Mouse (Mus musculus) lung, postnatal 0 days (tissue): ENCODE data around the gene Gast. TPM values are rescaled to one million over a fixed set of nuclear protein-coding genes. Genes with fewer than 3 reads are reported as not detected.
"Not testable (repeated sequence)": the region's sequence is repeated elsewhere in the genome, so short reads cannot be mapped to it uniquely, and the experiment has no call there.

Experiments
- ATAC-seq: fragments of 200-750 bp; cut with Nextera tagmentation; 2 replicates; pipeline ENCODE4 v1.8.0; 2017; ENCODE audit warnings: moderate library complexity
- DNase-seq: peaks from one replicate; pipeline ENCODE4 v3.0.0-alpha.2; 2016; ENCODE audit warnings: low spot score
- H3K27ac ChIP-seq: fragments of 300-500 bp; sonication (generic); 2 replicates; pipeline ENCODE4 v1.5.1; 2014; ENCODE audit warnings: antibody characterized with exemption, mild to moderate bottlenecking, low read length, mixed read lengths
- H3K27me3 ChIP-seq: fragments of 300-500 bp; sonication (generic); replicated peaks from 2 replicates; pipeline ENCODE4 v1.6.1; 2014; ENCODE audit warnings: low read length, mixed read lengths; ENCODE audit not compliant: insufficient read depth
- H3K36me3 ChIP-seq: fragments of 300-500 bp; sonication (generic); 2 replicates; pipeline ENCODE4 v1.6.1; 2014; ENCODE audit warnings: low read length, mixed read lengths; ENCODE audit not compliant: insufficient read depth
- H3K4me1 ChIP-seq: fragments of 300-500 bp; sonication (generic); 2 replicates; pipeline ENCODE4 v1.6.1; 2014; ENCODE audit warnings: antibody characterized with exemption, low read depth, low read length, mixed read lengths; ENCODE audit not compliant: insufficient read depth
- H3K4me2 ChIP-seq: fragments of 300-500 bp; sonication (generic); replicated peaks from 2 replicates; pipeline ENCODE4 v1.6.1; 2014; ENCODE audit warnings: low read depth, mild to moderate bottlenecking, low read length, moderate library complexity, mixed read lengths
- H3K4me3 ChIP-seq: fragments of 300-500 bp; sonication (generic); 2 replicates; pipeline ENCODE4 v1.5.1; 2014; ENCODE audit warnings: low read depth, low read length
- H3K9ac ChIP-seq: fragments of 300-500 bp; sonication (generic); replicated peaks from 2 replicates; pipeline ENCODE4 v1.6.1; 2014; ENCODE audit warnings: low read depth, mild to moderate bottlenecking
- H3K9me3 ChIP-seq: fragments of 300-500 bp; sonication (generic); 2 replicates; pipeline ENCODE4 v1.6.1; 2016; ENCODE audit warnings: low read length, mixed read lengths
- CTCF ChIP-seq: IDR thresholded peaks from 2 replicates; pipeline ENCODE4 v1.5.1; 2016; ENCODE audit warnings: antibody characterized with exemption, mild to moderate bottlenecking
- EP300 ChIP-seq: IDR thresholded peaks from 2 replicates; pipeline ENCODE4 v1.6.1; 2016; ENCODE audit warnings: antibody characterized with exemption, mild to moderate bottlenecking, control low read depth
- WGBS: fragments of 180-500 bp; shearing (Covaris S2); extraction: QIAGEN DNeasy Blood & Tissue Kit; methylation state at CpG from one replicate; pipeline ENCODE4 v1.1.7; 2014; 5-methylcytosine and 5-hydroxymethylcytosine counted together
- polyA plus RNA-seq: library from polyadenylated mRNA; unstranded; fragments of >200 nt; fragmentation: Nextera tagmentation; extraction: Ambion mirVana; gene quantifications from 2 replicates; pipeline ENCODE4 v1.2.1, GENCODE M21; 2015

Gene Gast
- polyA plus RNA-seq, 1 experiment from 2014 or later: not detected

DNA sequence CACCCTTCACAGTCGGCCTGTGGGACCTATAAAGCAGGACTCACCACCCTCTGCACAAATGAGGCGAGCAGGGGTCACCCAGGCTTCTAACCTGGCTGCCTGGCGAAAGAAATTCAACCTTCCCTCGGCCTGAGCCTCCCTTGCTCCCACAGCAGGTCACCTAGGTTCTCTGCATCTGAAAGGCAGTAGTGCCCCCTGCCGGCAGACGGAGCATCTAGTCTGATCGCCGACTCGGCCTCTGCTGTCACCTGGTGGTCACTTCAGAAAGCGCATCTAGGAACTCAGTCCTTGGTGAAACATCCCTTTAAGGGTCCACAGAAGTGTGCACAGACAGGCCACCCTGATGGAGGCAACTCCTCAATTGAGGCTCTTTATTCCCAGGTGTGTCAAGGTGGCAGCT lies 38.9 kb upstream of the Gast start:
- TF ChIP-seq CTCF: peak; percentile 100
- no peak for TF ChIP-seq EP300
- DNase-seq (peak; percentile 87), ATAC-seq (peak; percentile 58)
- Histone ChIP-seq H3K27me3 (no peaks in the 10 kb centered on the region), H3K4me1 (0 out of 2 replicates have a peak, but pooled peaks cover 6% of the 10 kb centered on the region), H3K4me2 (no peak overlapping the region), H3K27ac (no peak overlapping the region), H3K9ac (no peak overlapping the region), H3K9me3 (no peaks in the 10 kb centered on the region), H3K4me3 (no peak overlapping the region), H3K36me3 (no peaks in the 10 kb centered on the region)
- WGBS: 5% methylated on average over 10 of the region's 10 CpGs

- 21% methylated on average over 5 of the region's 5 CpGs for WGBS
- ATAC-seq: no peak
- Histone ChIP-seq H3K36me3 (no peaks in the 10 kb centered on the region), H3K4me1 (0 out of 2 replicates have a peak, but pooled peaks cover 6% of the 10 kb centered on the region), H3K27me3 (no peaks in the 10 kb centered on the region), H3K27ac (no peak overlapping the region), H3K4me2 (peak overlapping the region; percentile 14; the same call in 1 of the 2 replicates), H3K9me3 (no peaks in the 10 kb centered on the region), H3K9ac (no peak overlapping the region), H3K4me3 (no peak overlapping the region)
- peak; percentile 65 for TF ChIP-seq CTCF
- no peak for TF ChIP-seq EP300
- DNase-seq: no peak
Measured at GRCm38 (mm10) chr11:100297801-100298200, 36.4 kb upstream of the Gast start.

GRCm38 (mm10) chr11:100298274-100299036 lies 35.8 kb upstream of the Gast start:
- H3K27me3 ChIP-seq: no peaks in the 10 kb centered on the region
- H3K4me3 ChIP-seq: no peak overlapping the region
- TF ChIP-seq CTCF (peak; percentile 88), EP300 (0 out of 2 replicates have a peak, but pooled peaks have one; percentile 2)
- peak overlapping the region; percentile 14; the same call in 1 of the 2 replicates for H3K4me2 ChIP-seq
- no peak overlapping the region for H3K9ac ChIP-seq
- H3K27ac ChIP-seq: no peak overlapping the region
- H3K36me3 ChIP-seq: no peaks in the 10 kb centered on the region
- no peaks in the 10 kb centered on the region for H3K9me3 ChIP-seq
- 0 out of 2 replicates have a peak, but pooled peaks cover 6% of the 10 kb centered on the region for H3K4me1 ChIP-seq
- peak; percentile 66 for ATAC-seq
- 13% methylated on average over 18 of the region's 18 CpGs for WGBS
- DNase-seq: peak; percentile 71

DNA sequence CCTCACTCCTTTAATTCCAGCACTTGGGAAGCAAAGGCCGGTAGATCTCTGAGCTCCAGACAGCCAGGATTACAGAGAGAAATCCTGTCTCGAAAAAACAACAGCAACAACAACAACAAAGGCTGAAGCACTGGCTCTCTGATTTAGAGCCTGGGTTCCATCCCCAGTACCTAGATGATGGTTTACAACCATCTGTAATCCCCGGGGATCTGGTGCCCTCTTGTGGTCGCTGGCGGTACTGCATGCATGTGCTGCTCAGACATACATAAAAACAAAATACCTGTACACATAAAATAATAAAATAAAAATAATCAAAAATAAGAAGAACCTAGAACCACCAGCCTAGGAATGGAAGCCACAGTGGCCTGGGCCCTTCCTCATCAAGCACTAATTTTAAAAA lies 33.9 kb upstream of the Gast start:
- DNase-seq: peak; percentile 44
- no peak overlapping the region for H3K9ac ChIP-seq
- H3K4me1 ChIP-seq: 0 out of 2 replicates have a peak, but pooled peaks cover 6% of the 10 kb centered on the region
- no peaks in the 10 kb centered on the region for H3K9me3 ChIP-seq
- no peak overlapping the region for H3K27ac ChIP-seq
- TF ChIP-seq EP300: no peak
- peak; percentile 95 for TF ChIP-seq CTCF
- no peak for ATAC-seq
- whole genome bisulfite sequencing: 8% methylated on average over 5 of the region's 5 CpGs
- H3K27me3 ChIP-seq: no peaks in the 10 kb centered on the region
- H3K4me2 ChIP-seq: no peak overlapping the region
- no peak overlapping the region for H3K4me3 ChIP-seq
- no peaks in the 10 kb centered on the region for H3K36me3 ChIP-seq

- Histone ChIP-seq H3K36me3 (no peaks in the 10 kb centered on the region), H3K27ac (no peak overlapping the region), H3K4me1 (0 out of 2 replicates have a peak, but pooled peaks cover 6% of the 10 kb centered on the region), H3K4me3 (no peak overlapping the region), H3K27me3 (no peaks in the 10 kb centered on the region), H3K4me2 (no peak overlapping the region), H3K9me3 (no peaks in the 10 kb centered on the region), H3K9ac (no peak overlapping the region)
- 68% methylated on average over 5 of the region's 5 CpGs for WGBS
- DNase-seq: no peak
- no peak for ATAC-seq
- TF ChIP-seq EP300 (no peak), CTCF (no peak)
Measured at GRCm38 (mm10) chr11:100301292-100301691, 32.9 kb upstream of the Gast start.

GRCm38 (mm10) chr11:100307900-100308299 lies 26.3 kb upstream of the Gast start:
- no peak for ATAC-seq
- no peaks in the 10 kb centered on the region for H3K9me3 ChIP-seq
- no peaks in the 10 kb centered on the region for H3K27me3 ChIP-seq
- no peak overlapping the region for H3K9ac ChIP-seq
- 79% methylated on average over 5 of the region's 5 CpGs for WGBS
- TF ChIP-seq CTCF (no peak), EP300 (no peak)
- no peak overlapping the region for H3K27ac ChIP-seq
- H3K4me2 ChIP-seq: no peak overlapping the region
- DNase-seq: no peak
- no peaks in the 10 kb centered on the region for H3K4me1 ChIP-seq
- H3K4me3 ChIP-seq: no peak overlapping the region
- H3K36me3 ChIP-seq: no peaks in the 10 kb centered on the region

DNA sequence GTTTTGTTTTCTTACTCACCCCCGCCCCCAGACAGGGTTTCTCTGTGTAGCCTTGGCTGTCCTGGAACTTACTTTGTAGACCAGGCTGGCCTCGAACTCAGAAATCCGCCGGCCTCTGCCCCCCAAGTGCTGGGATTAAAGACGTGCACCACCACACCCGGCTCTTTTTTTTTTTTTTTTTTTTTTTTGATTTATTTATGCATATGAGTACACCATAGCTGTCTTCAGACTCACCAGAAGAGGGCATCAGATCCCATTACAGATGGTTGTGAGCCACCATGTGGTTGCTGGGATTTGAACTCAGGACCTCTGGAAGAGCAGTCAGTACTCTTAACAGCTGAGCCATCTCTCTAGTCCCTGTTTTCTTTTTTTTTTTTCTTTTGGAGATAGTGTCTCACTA lies 25.5 kb upstream of the Gast start:
- ATAC-seq, H3K27ac ChIP-seq, H3K4me1 ChIP-seq, H3K4me3 ChIP-seq, DNase-seq, H3K9ac ChIP-seq, H3K36me3 ChIP-seq, H3K9me3 ChIP-seq, H3K4me2 ChIP-seq, H3K27me3 ChIP-seq: not testable (repeated sequence)
- 85% methylated on average over 6 of the region's 6 CpGs for WGBS
